Mouse (Mus musculus) layer of hippocampus, adult 2 months (tissue): ENCODE data around the gene Cdh13. TPM values are rescaled to one million over a fixed set of nuclear protein-coding genes. Genes with fewer than 3 reads are reported as not detected.
A peak's percentile ranks its signal among the peaks of the same experiment; 100 is the strongest.

Experiments used
- DNase-seq, 2 experiments: peaks; one replicate each; pipeline ENCODE4 v3.0.0; 2022; ENCODE audit warnings: low spot score in 2 of 2
- H3K27ac ChIP-seq: fragments of 200-600 bp; 2 replicates; pipeline ENCODE4 v1.8.1; 2022
- H3K4me3 ChIP-seq: fragments of 200-600 bp; 2 replicates; pipeline ENCODE4 v1.8.1; 2022; ENCODE audit warnings: mild to moderate bottlenecking
- CTCF ChIP-seq: fragments of 200-600 bp; conservative IDR thresholded peaks from 2 replicates; pipeline ENCODE4 v1.8.1; 2022; ENCODE audit warnings: antibody characterized with exemption, mild to moderate bottlenecking, moderate library complexity
- long read RNA-seq, 2 experiments: library from polyadenylated mRNA; stranded (forward); transcript quantifications; one replicate each; pipeline ENCODE4 v2.0.0; 2021; ENCODE audit warnings: borderline mapping rate in 2 of 2
- total RNA-seq, 2 experiments: library from RNA; stranded (reverse); gene quantifications; 2 replicates each; pipeline ENCODE4 v1.2.3; 2021

Gene Cdh13
- total RNA-seq, result 10 to 100 TPM; 39.3 to 39.9 TPM
- long read RNA-seq, experiment 1, partial matches to known transcripts, result 20 of 24 reads
- long read RNA-seq, experiment 1, other reads (novel, unspliced or antisense), result 4 of 24 reads
- long read RNA-seq, experiment 2, partial matches to known transcripts, result 30 of 32 reads
- long read RNA-seq, experiment 2, other reads (novel, unspliced or antisense), result 2 of 32 reads

GRCm38 (mm10) chr8:118283600-118284111, at the start of gene Cdh13:
Gene Cdh13, plus strand, starts transcription at chr8:118283733.
- H3K27ac ChIP-seq, result peak within 1 kb of the TSS; percentile 71
- 0 out of 2 replicates have a peak, but pooled peaks have one; percentile 14 for TF ChIP-seq CTCF
- peak; percentile 65 to 67 for DNase-seq
- peak within 1 kb of the TSS; percentile 64 for H3K4me3 ChIP-seq

- Histone ChIP-seq H3K4me3 (no peak overlapping the region), H3K27ac (no peak overlapping the region)
- no peak for DNase-seq
- no peak for TF ChIP-seq CTCF
These were observed 47.9 kb upstream of the Cdh13 start for GRCm38 (mm10) chr8:118235626-118236025.

- Histone ChIP-seq H3K27ac (no peak overlapping the region), H3K4me3 (no peak overlapping the region)
- peak; percentile 72 for TF ChIP-seq CTCF
- DNase-seq, result peak; percentile 14 to 15
These were observed 46.3 kb upstream of the Cdh13 start for GRCm38 (mm10) chr8:118237150-118237620.

- no peak for TF ChIP-seq CTCF
- Histone ChIP-seq H3K4me3 (no peak overlapping the region), H3K27ac (no peak overlapping the region)
- DNase-seq, result no peak
These were observed 45.4 kb upstream of the Cdh13 start for GRCm38 (mm10) chr8:118238156-118238555.

GRCm38 (mm10) chr8:118239186-118239585, 44.3 kb upstream of the Cdh13 start:
- DNase-seq, result no peak
- TF ChIP-seq CTCF, result no peak
- H3K27ac ChIP-seq, result no peak overlapping the region
- no peak overlapping the region for H3K4me3 ChIP-seq

GRCm38 (mm10) chr8:118249319-118249718, 34.2 kb upstream of the Cdh13 start:
- Histone ChIP-seq H3K4me3 (no peak overlapping the region), H3K27ac (no peak overlapping the region)
- DNase-seq, result no peak
- no peak for TF ChIP-seq CTCF

GRCm38 (mm10) chr8:118249923-118250322, 33.6 kb upstream of the Cdh13 start:
- no peak overlapping the region for H3K4me3 ChIP-seq
- TF ChIP-seq CTCF, result no peak
- no peak for DNase-seq
- no peak overlapping the region for H3K27ac ChIP-seq

GRCm38 (mm10) chr8:118263117-118263516, 20.4 kb upstream of the Cdh13 start:
- no peak for TF ChIP-seq CTCF
- Histone ChIP-seq H3K27ac (no peak overlapping the region), H3K4me3 (no peak overlapping the region)
- no peak for DNase-seq

GRCm38 (mm10) chr8:118270751-118271402, 12.7 kb upstream of the Cdh13 start:
- TF ChIP-seq CTCF, result no peak
- Histone ChIP-seq H3K4me3 (no peak overlapping the region), H3K27ac (no peak overlapping the region)
- DNase-seq, result peak in 1 of 2 experiments; percentile 34

GRCm38 (mm10) chr8:118272493-118272892, 11.0 kb upstream of the Cdh13 start:
- no peak overlapping the region for H3K4me3 ChIP-seq
- TF ChIP-seq CTCF, result no peak
- H3K27ac ChIP-seq, result no peak overlapping the region
- DNase-seq, result no peak

GRCm38 (mm10) chr8:118274243-118274642, 9.3 kb upstream of the Cdh13 start:
- no peak overlapping the region for H3K4me3 ChIP-seq
- TF ChIP-seq CTCF, result no peak
- DNase-seq, result no peak
- no peak overlapping the region for H3K27ac ChIP-seq

- no peak overlapping the region for H3K4me3 ChIP-seq
- peak; percentile 63 to 84 for DNase-seq
- H3K27ac ChIP-seq, result no peak overlapping the region
- peak; percentile 91 for TF ChIP-seq CTCF
These were observed 8.8 kb upstream of the Cdh13 start for GRCm38 (mm10) chr8:118274688-118275087.

GRCm38 (mm10) chr8:118284112-118285029, 838 bp downstream of the Cdh13 start:
- Histone ChIP-seq H3K27ac (peak overlapping the region; percentile 71), H3K4me3 (peak overlapping the region; percentile 64)
- no peak for DNase-seq
- no peak for TF ChIP-seq CTCF
